Mouse (Mus musculus) CH12.LX (cell line): ENCODE measurements around the gene Ank2. TPM values are rescaled to one million over a fixed set of nuclear protein-coding genes. Genes with fewer than 3 reads are reported as not detected.

Experiments used
- DNase-seq: peaks from one replicate; pipeline ENCODE4 v3.0.0-alpha.2; 2013; ENCODE audit errors: extremely low read depth
- H3K27ac ChIP-seq: 2 replicates; pipeline ENCODE4 v1.5.1; 2012; ENCODE audit warnings: low read depth, mild to moderate bottlenecking, control low read depth, moderate library complexity; ENCODE audit not compliant: insufficient read depth
- H3K27me3 ChIP-seq: replicated peaks from 2 replicates; pipeline ENCODE3; 2012; ENCODE audit warnings: inconsistent platforms
- H3K36me3 ChIP-seq, 2 experiments: replicated peaks in 1 of 2; 2 replicates each; pipeline versions ENCODE3 to v1.6.1; 2012; ENCODE audit warnings: inconsistent platforms in 1 of 2, low read length in 1 of 2, mild to moderate bottlenecking in 1 of 2, mixed read lengths in 1 of 2, moderate library complexity in 1 of 2; ENCODE audit not compliant: control insufficient read depth in 1 of 2, insufficient read depth in 1 of 2
- H3K4me1 ChIP-seq, 2 experiments: 2 replicates each; pipeline ENCODE4 v1.6.1; 2012; ENCODE audit warnings: inconsistent platforms in 1 of 2, moderate library complexity in 1 of 2; ENCODE audit not compliant: insufficient read depth in 2 of 2, control insufficient read depth in 1 of 2
- H3K4me2 ChIP-seq: 2 replicates; pipeline ENCODE4 v1.6.1; 2012; ENCODE audit warnings: low read depth, mild to moderate bottlenecking, control low read depth; ENCODE audit not compliant: poor library complexity, insufficient read depth, severe bottlenecking
- H3K4me3 ChIP-seq, 3 experiments: fragments of 150-350 bp in 1 of 3; sonication (generic) in 1 of 3; replicated peaks in 1 of 3; 2 replicates each; pipeline versions ENCODE3 to v1.5.1; 2011 to 2012; ENCODE audit warnings: low read depth in 2 of 3, low read length in 2 of 3, mild to moderate bottlenecking in 2 of 3, moderate library complexity in 2 of 3, control low read depth in 1 of 3, improper control_type of control experiment in 1 of 3, inconsistent platforms in 1 of 3, mixed read lengths in 1 of 3; ENCODE audit not compliant: poor library complexity in 1 of 3
- H3K79me2 ChIP-seq: replicated peaks from 2 replicates; pipeline ENCODE4 v1.6.1; 2012; ENCODE audit warnings: mild to moderate bottlenecking, moderate library complexity; ENCODE audit not compliant: control insufficient read depth, poor library complexity, insufficient read depth, severe bottlenecking; ENCODE audit errors: extremely low read depth
- H3K9ac ChIP-seq: 2 replicates; pipeline ENCODE4 v1.6.1; 2012; ENCODE audit warnings: low read depth, mild to moderate bottlenecking, control low read depth, moderate library complexity; ENCODE audit not compliant: insufficient read depth
- H3K9me3 ChIP-seq: replicated peaks from 2 replicates; pipeline ENCODE3; 2012; ENCODE audit warnings: low read length, inconsistent platforms, mixed read lengths
- BHLHE40 ChIP-seq: IDR thresholded peaks from 2 replicates; pipeline ENCODE4 v1.6.1; 2011; ENCODE audit warnings: mild to moderate bottlenecking, low read depth, low read length, improper control_type of control experiment
- CHD1 ChIP-seq: IDR thresholded peaks from 2 replicates; pipeline ENCODE4 v1.6.1; 2012; ENCODE audit warnings: low read depth, low read length, improper control_type of control experiment, inconsistent platforms
- CHD2 ChIP-seq: IDR thresholded peaks from 2 replicates; pipeline ENCODE4 v1.6.1; 2011; ENCODE audit warnings: low read length, improper control_type of control experiment
- ELF1 ChIP-seq: IDR thresholded peaks from 2 replicates; pipeline ENCODE4 v1.6.1; 2014; ENCODE audit warnings: low read depth, mild to moderate bottlenecking, inconsistent platforms, low read length, improper control_type of control experiment
- HCFC1 ChIP-seq: IDR thresholded peaks from 2 replicates; pipeline ENCODE4 v1.6.1; 2012; ENCODE audit warnings: low read depth, mild to moderate bottlenecking, inconsistent platforms, low read length, improper control_type of control experiment
- JUN ChIP-seq: IDR thresholded peaks from 2 replicates; pipeline ENCODE4 v1.6.1; 2011; ENCODE audit warnings: low read depth, mild to moderate bottlenecking, low read length, improper control_type of control experiment, moderate library complexity; ENCODE audit not compliant: insufficient read depth
- JUND ChIP-seq: conservative IDR thresholded peaks from 2 replicates; pipeline ENCODE4 v1.6.1; 2011; ENCODE audit warnings: low read depth, low read length, improper control_type of control experiment
- KAT2A ChIP-seq: IDR thresholded peaks from 2 replicates; pipeline ENCODE4 v1.6.1; 2012; ENCODE audit warnings: low read length, improper control_type of control experiment, inconsistent platforms; ENCODE audit not compliant: insufficient replicate concordance
- MAZ ChIP-seq: IDR thresholded peaks from 2 replicates; pipeline ENCODE4 v1.6.1; 2012; ENCODE audit warnings: low read depth, mild to moderate bottlenecking, inconsistent platforms, low read length, improper control_type of control experiment, moderate library complexity
- MEF2A ChIP-seq: IDR thresholded peaks from 2 replicates; pipeline ENCODE4 v1.6.1; 2014; ENCODE audit warnings: low read depth, mild to moderate bottlenecking, inconsistent platforms, low read length, improper control_type of control experiment, borderline replicate concordance
- MYC ChIP-seq: IDR thresholded peaks from 2 replicates; pipeline ENCODE4 v1.6.1; 2011; ENCODE audit warnings: low read depth, mild to moderate bottlenecking, improper control_type of control experiment, low read length
- NELFE ChIP-seq: IDR thresholded peaks from 2 replicates; pipeline ENCODE4 v1.6.1; 2011; ENCODE audit warnings: low read depth, low read length, improper control_type of control experiment
- PAX5 ChIP-seq: IDR thresholded peaks from 2 replicates; pipeline ENCODE4 v1.6.1; 2012; ENCODE audit warnings: low read length, inconsistent platforms, mixed read lengths
- RAD21 ChIP-seq: IDR thresholded peaks from 2 replicates; pipeline ENCODE4 v1.6.1; 2011; ENCODE audit warnings: low read depth, mild to moderate bottlenecking, low read length, improper control_type of control experiment, moderate library complexity
- SIN3A ChIP-seq: IDR thresholded peaks from 2 replicates; pipeline ENCODE4 v1.6.1; 2012; ENCODE audit warnings: low read length, improper control_type of control experiment, inconsistent platforms
- TCF12 ChIP-seq: IDR thresholded peaks from 2 replicates; pipeline ENCODE4 v1.6.1; 2014; ENCODE audit warnings: low read depth, mild to moderate bottlenecking, inconsistent platforms, low read length, improper control_type of control experiment
- UBTF ChIP-seq: IDR thresholded peaks from 2 replicates; pipeline ENCODE4 v1.6.1; 2012; ENCODE audit warnings: low read depth, mild to moderate bottlenecking, inconsistent platforms, low read length, improper control_type of control experiment, moderate library complexity
- USF1 ChIP-seq: IDR thresholded peaks from 2 replicates; pipeline ENCODE4 v1.6.1; 2014; ENCODE audit warnings: low read depth, mild to moderate bottlenecking, inconsistent platforms, low read length, improper control_type of control experiment
- ZC3H11A ChIP-seq: IDR thresholded peaks from 2 replicates; pipeline ENCODE4 v1.6.1; 2012; ENCODE audit warnings: low read depth, mild to moderate bottlenecking, inconsistent platforms, low read length, improper control_type of control experiment
- ZMIZ1 ChIP-seq: IDR thresholded peaks from 2 replicates; pipeline ENCODE4 v1.6.1; 2012; ENCODE audit warnings: low read depth, mild to moderate bottlenecking, inconsistent platforms, low read length, improper control_type of control experiment
- ZNF384 ChIP-seq: IDR thresholded peaks from 2 replicates; pipeline ENCODE4 v1.6.1; 2012; ENCODE audit warnings: low read depth, low read length, improper control_type of control experiment, inconsistent platforms
- dilution Hi-C: fragments of 300-500 bp; cut with MboI; formaldehyde crosslinking; loops from 2 replicates; pipeline ENCODE4 v1.14.3; 2020; ENCODE audit warnings: low sequenced_read_pairs; ENCODE audit not compliant: extremely low pct_unique_long_range_greater_than_20kb, extremely low pct_ligation_motif_present
- in situ Hi-C: fragments of 300-500 bp; cut with MboI; formaldehyde crosslinking; loops from 3 replicates; pipeline ENCODE4 v1.14.3; 2019; ENCODE audit warnings: low sequenced_read_pairs, low pct_ligation_motif_present, low pct_unique_long_range_greater_than_20kb, mixed read lengths
- polyA plus RNA-seq: library from polyadenylated mRNA; unstranded; fragments of >175 nt; gene quantifications from 2 replicates; pipeline ENCODE4 v1.2.1, GENCODE M21; 2012; ENCODE audit warnings: low read depth; ENCODE audit not compliant: insufficient read length
- total RNA-seq, 2 experiments: library from RNA; depleted of rRNA; stranded (reverse); fragments of 300-350 nt in 1 of 2; fragments of >200 nt in 1 of 2; gene quantifications; 2 replicates each; pipeline ENCODE4 v1.2.3; 2012 to 2014

Ank2 gene
- total and polyA plus RNA-seq, 3 experiments = 3.9 to 20.9 (median 12.2) TPM

GRCm38 (mm10) chr3:127199112-127199665, 300.0 kb downstream of the Ank2 start:
- no peak for DNase-seq
- TF ChIP-seq MEF2A (no peak), ZC3H11A (no peak), USF1 (no peak), TCF12 (no peak), JUND (no peak), PAX5 (no peak), JUN (no peak), ZNF384 (no peak)
- H3K79me2 ChIP-seq = no peaks in the 10 kb centered on the region
- no peak overlapping the region for H3K9ac ChIP-seq
- H3K27me3 ChIP-seq = no peaks in the 10 kb centered on the region
- no peak overlapping the region for H3K4me3 ChIP-seq
- dilution Hi-C loops = no loop called here
- H3K36me3 ChIP-seq = no peaks in the 10 kb centered on the region
- H3K4me1 ChIP-seq = 0 out of 4 replicates have a peak, but pooled peaks cover 0 to 2% of the 10 kb centered on the region in 2 experiments
- no peak overlapping the region for H3K27ac ChIP-seq
- in situ Hi-C loops = loop anchor here (25.0 kb wide), 1 partner anchor 238 kb away; no protein-coding TSS in a partner anchor
- H3K4me2 ChIP-seq = no peak overlapping the region
- no peaks in the 10 kb centered on the region for H3K9me3 ChIP-seq

GRCm38 (mm10) chr3:127198656-127199055, 300.5 kb downstream of the Ank2 start:
- Histone ChIP-seq H3K4me1 (0 out of 4 replicates have a peak, but pooled peaks cover 0 to 2% of the 10 kb centered on the region in 2 experiments), H3K9me3 (no peaks in the 10 kb centered on the region), H3K4me3 (no peak overlapping the region), H3K9ac (no peak overlapping the region), H3K36me3 (no peaks in the 10 kb centered on the region), H3K79me2 (no peaks in the 10 kb centered on the region), H3K4me2 (no peak overlapping the region), H3K27ac (no peak overlapping the region), H3K27me3 (no peaks in the 10 kb centered on the region)
- no peak for TF ChIP-seq RAD21
- TF ChIP-seq JUN = no peak
- TF ChIP-seq HCFC1 = no peak
- TF ChIP-seq MYC = no peak
- no peak for TF ChIP-seq ELF1
- no peak for TF ChIP-seq BHLHE40
- no peak for TF ChIP-seq CHD1
- TF ChIP-seq NELFE = no peak
- TF ChIP-seq KAT2A = no peak
- TF ChIP-seq ZMIZ1 = no peak
- no peak for TF ChIP-seq CHD2
- TF ChIP-seq MAZ = no peak
- no peak for TF ChIP-seq UBTF
- no peak for TF ChIP-seq SIN3A
- in situ Hi-C loops (loop anchor here (25.0 kb wide), 1 partner anchor 239 kb away; no protein-coding TSS in a partner anchor), dilution Hi-C loops (no loop called here)
- no peak for DNase-seq
